Mouse (Mus musculus): ENCODE data around the gene Snx29. TPM values are rescaled to one million over a fixed set of nuclear protein-coding genes. Genes with fewer than 3 reads are reported as not detected.
A peak's percentile ranks its signal among the peaks of the same experiment; 100 is the strongest.

Snx29 gene
- total and polyA plus RNA-seq, 2 experiments from 2014 or later: 7.0 to 22.8 TPM

DNA sequence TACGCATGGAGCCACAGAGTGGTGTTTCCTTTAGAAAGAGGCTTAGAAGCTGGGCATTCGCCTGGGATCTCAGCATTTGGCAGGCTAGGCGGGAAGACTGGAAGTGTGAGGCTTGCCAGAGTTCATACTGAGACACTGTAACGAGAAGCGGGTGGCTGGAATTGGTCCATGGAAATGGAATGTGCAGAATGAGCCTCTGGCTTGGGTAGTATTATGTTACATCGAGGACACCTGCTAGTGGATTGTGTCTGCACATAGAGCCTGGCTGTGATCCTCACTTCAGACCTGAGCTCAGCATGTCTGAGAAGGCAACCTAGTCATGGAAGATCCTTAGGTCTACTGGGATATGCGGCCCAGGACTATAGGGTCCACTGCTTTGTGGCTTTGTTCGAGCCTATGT is 209.9 kb downstream of the Snx29 start:
- WGBS: 69% methylated on average over 8 of the region's 8 CpGs
- DNase-seq (ENCODE audit: low spot score): peak; percentile 78
- H3K9me3 ChIP-seq (ENCODE audit: low read length): no peaks in the 10 kb centered on the region
- no peak overlapping the region for H3K9ac ChIP-seq (replicated peaks; ENCODE audit: low read length, poor library complexity, severe bottlenecking)
- H3K36me3 ChIP-seq (ENCODE audit: insufficient read depth, low read length): peaks cover 3% of the 10 kb centered on the region; the same call in 1 of the 2 replicates
- no peak for ATAC-seq (ENCODE audit: low FRiP score)
- no peak overlapping the region for H3K4me3 ChIP-seq (ENCODE audit: low read depth, low read length)
- no peaks in the 10 kb centered on the region for H3K27me3 ChIP-seq (ENCODE audit: insufficient read depth, low read length)
- H3K27ac ChIP-seq (ENCODE audit: low read depth, low read length): no peak overlapping the region
- no peak overlapping the region for H3K4me2 ChIP-seq (ENCODE audit: low read depth, low read length, poor library complexity, severe bottlenecking)
- H3K4me1 ChIP-seq (ENCODE audit: insufficient read depth, low read length): no peaks in the 10 kb centered on the region; the same call in 1 of the 2 replicates
- no peak for TF ChIP-seq CTCF (IDR thresholded peaks at IDR 0.05)

DNA sequence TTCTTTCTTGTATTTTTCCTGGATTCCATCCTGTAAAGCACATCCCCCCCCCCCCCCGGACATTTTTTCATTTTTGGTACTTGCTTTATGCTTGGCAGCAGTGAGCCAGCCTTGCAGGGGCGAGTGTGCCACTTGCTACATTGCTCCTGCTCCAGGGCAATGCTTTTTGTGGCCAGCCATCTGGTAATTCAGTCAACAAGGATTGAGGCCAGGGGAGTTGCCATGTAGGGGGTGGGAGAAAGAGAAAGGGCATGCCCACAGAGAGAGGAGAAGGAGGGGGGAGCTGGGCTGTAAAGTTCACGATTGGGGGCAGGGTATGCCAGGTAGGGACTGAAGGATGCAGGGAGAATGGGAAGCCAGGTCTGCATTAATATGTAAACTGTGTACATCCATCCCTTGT is 210.7 kb downstream of the Snx29 start:
- no peak for ATAC-seq (ENCODE audit: low FRiP score)
- 84% methylated on average over 3 of the region's 3 CpGs for WGBS

GRCm38 (mm10) chr16:11537663-11538062 is 215.0 kb downstream of the Snx29 start:
- no peak overlapping the region for H3K9ac ChIP-seq (replicated peaks; ENCODE audit: low read length, poor library complexity, severe bottlenecking)
- DNase-seq (ENCODE audit: low spot score): no peak
- H3K4me2 ChIP-seq (ENCODE audit: low read depth, low read length, poor library complexity, severe bottlenecking): no peak overlapping the region
- no peak overlapping the region for H3K4me3 ChIP-seq (ENCODE audit: low read depth, low read length)
- WGBS: 24% methylated on average over 5 of the region's 5 CpGs
- H3K9me3 ChIP-seq (ENCODE audit: low read length): no peaks in the 10 kb centered on the region
- H3K27me3 ChIP-seq (ENCODE audit: insufficient read depth, low read length): no peaks in the 10 kb centered on the region
- H3K27ac ChIP-seq (ENCODE audit: low read depth, low read length): no peak overlapping the region
- H3K36me3 ChIP-seq (ENCODE audit: insufficient read depth, low read length): no peaks in the 10 kb centered on the region; the same call in 1 of the 2 replicates
- H3K4me1 ChIP-seq (ENCODE audit: insufficient read depth, low read length): no peaks in the 10 kb centered on the region; the same call in 1 of the 2 replicates
- ATAC-seq (ENCODE audit: low FRiP score): no peak
- TF ChIP-seq CTCF (IDR thresholded peaks at IDR 0.05): no peak

More for the DNA sequence above, 210.7 kb downstream of the Snx29 start:
- Histone ChIP-seq H3K9me3 (ENCODE audit: low read length) (no peaks in the 10 kb centered on the region), H3K27me3 (ENCODE audit: insufficient read depth, low read length) (no peaks in the 10 kb centered on the region), H3K4me2 (ENCODE audit: low read depth, low read length, poor library complexity, severe bottlenecking) (no peak overlapping the region), H3K4me3 (ENCODE audit: low read depth, low read length) (no peak overlapping the region), H3K36me3 (ENCODE audit: insufficient read depth, low read length) (no peaks in the 10 kb centered on the region; the same call in 1 of the 2 replicates), H3K4me1 (ENCODE audit: insufficient read depth, low read length) (no peaks in the 10 kb centered on the region; the same call in 1 of the 2 replicates), H3K27ac (ENCODE audit: low read depth, low read length) (no peak overlapping the region), H3K9ac (replicated peaks; ENCODE audit: low read length, poor library complexity, severe bottlenecking) (no peak overlapping the region)
- DNase-seq (ENCODE audit: low spot score): no peak
- TF ChIP-seq CTCF (IDR thresholded peaks at IDR 0.05): no peak

DNA sequence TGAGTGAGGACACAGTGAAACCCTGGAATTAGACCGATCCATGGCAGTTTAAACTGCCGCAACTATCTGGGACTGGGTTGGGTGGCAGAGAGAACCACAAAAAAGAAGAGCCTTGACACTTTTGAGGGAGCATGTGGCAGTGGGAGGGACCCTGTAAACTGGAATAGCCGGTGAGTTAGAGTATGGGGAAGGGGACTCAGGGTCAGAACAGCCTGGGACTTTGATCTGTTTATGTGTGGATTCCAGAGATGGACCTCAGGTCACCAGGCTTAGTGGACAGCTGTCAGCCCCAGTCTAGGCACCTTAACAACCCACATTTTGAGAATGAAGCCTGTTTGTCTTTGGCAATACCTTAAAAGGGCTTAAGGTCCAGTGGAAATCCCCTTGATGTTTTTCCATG is 215.5 kb downstream of the Snx29 start:
- no peaks in the 10 kb centered on the region for H3K9me3 ChIP-seq (ENCODE audit: low read length)
- no peak for TF ChIP-seq CTCF (IDR thresholded peaks at IDR 0.05)
- no peaks in the 10 kb centered on the region for H3K27me3 ChIP-seq (ENCODE audit: insufficient read depth, low read length)
- no peaks in the 10 kb centered on the region; the same call in 1 of the 2 replicates for H3K4me1 ChIP-seq (ENCODE audit: insufficient read depth, low read length)
- 33% methylated on average over 3 of the region's 3 CpGs for WGBS
- no peaks in the 10 kb centered on the region; the same call in 1 of the 2 replicates for H3K36me3 ChIP-seq (ENCODE audit: insufficient read depth, low read length)
- 0 out of 2 replicates have a peak overlapping the region, but pooled peaks have one; percentile 3 for H3K27ac ChIP-seq (ENCODE audit: low read depth, low read length)
- no peak overlapping the region for H3K4me3 ChIP-seq (ENCODE audit: low read depth, low read length)
- H3K4me2 ChIP-seq (ENCODE audit: low read depth, low read length, poor library complexity, severe bottlenecking): no peak overlapping the region
- ATAC-seq (ENCODE audit: low FRiP score) (no peak), DNase-seq (ENCODE audit: low spot score) (no peak)
- H3K9ac ChIP-seq (replicated peaks; ENCODE audit: low read length, poor library complexity, severe bottlenecking): no peak overlapping the region

DNA sequence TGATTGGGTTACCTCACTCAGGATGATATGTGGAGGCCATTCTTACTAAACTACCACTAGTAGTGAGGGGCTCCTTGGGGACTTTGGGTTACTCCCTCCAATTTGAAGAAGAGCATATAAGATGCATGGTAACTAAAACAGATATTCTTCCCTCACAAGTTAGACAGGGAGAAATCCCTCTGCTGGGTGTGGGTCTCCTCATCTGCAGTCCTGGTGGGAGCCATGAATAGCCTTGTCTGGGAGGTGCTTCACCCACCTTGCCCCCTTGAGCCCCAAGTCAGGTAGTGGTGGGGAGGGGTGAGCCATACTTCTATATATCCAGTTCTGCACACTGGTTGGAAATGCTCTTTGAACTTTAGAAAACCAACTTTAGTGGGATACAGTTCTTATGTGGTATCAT is 218.3 kb downstream of the Snx29 start:
- DNase-seq (ENCODE audit: low spot score) (no peak), ATAC-seq (ENCODE audit: low FRiP score) (no peak)
- Histone ChIP-seq H3K27me3 (ENCODE audit: insufficient read depth, low read length) (no peaks in the 10 kb centered on the region), H3K9ac (replicated peaks; ENCODE audit: low read length, poor library complexity, severe bottlenecking) (no peak overlapping the region), H3K4me2 (ENCODE audit: low read depth, low read length, poor library complexity, severe bottlenecking) (no peak overlapping the region), H3K4me3 (ENCODE audit: low read depth, low read length) (no peak overlapping the region), H3K4me1 (ENCODE audit: insufficient read depth, low read length) (no peaks in the 10 kb centered on the region; the same call in 1 of the 2 replicates), H3K9me3 (ENCODE audit: low read length) (no peaks in the 10 kb centered on the region), H3K27ac (ENCODE audit: low read depth, low read length) (no peak overlapping the region), H3K36me3 (ENCODE audit: insufficient read depth, low read length) (no peaks in the 10 kb centered on the region)
- no peak for TF ChIP-seq CTCF (IDR thresholded peaks at IDR 0.05)

GRCm38 (mm10) chr16:11541769-11542168 is 219.1 kb downstream of the Snx29 start:
- Histone ChIP-seq H3K4me3 (ENCODE audit: low read depth, low read length) (no peak overlapping the region), H3K27me3 (ENCODE audit: insufficient read depth, low read length) (no peaks in the 10 kb centered on the region), H3K36me3 (ENCODE audit: insufficient read depth, low read length) (no peaks in the 10 kb centered on the region), H3K4me2 (ENCODE audit: low read depth, low read length, poor library complexity, severe bottlenecking) (no peak overlapping the region), H3K27ac (ENCODE audit: low read depth, low read length) (no peak overlapping the region), H3K4me1 (ENCODE audit: insufficient read depth, low read length) (no peaks in the 10 kb centered on the region; the same call in 1 of the 2 replicates), H3K9me3 (ENCODE audit: low read length) (no peaks in the 10 kb centered on the region), H3K9ac (replicated peaks; ENCODE audit: low read length, poor library complexity, severe bottlenecking) (no peak overlapping the region)
- no peak for TF ChIP-seq CTCF (IDR thresholded peaks at IDR 0.05)
- 92% methylated on average over 7 of the region's 7 CpGs for WGBS
- DNase-seq (ENCODE audit: low spot score) (no peak), ATAC-seq (ENCODE audit: low FRiP score) (no peak)
